Mouse (Mus musculus) forebrain, embryonic 15.5 days (tissue): ENCODE measurements around the gene Adamts10. TPM values are rescaled to one million over a fixed set of nuclear protein-coding genes. Genes with fewer than 3 reads are reported as not detected.

Source experiments
- ATAC-seq: fragments of 200-750 bp; cut with Nextera tagmentation; replicated peaks from 2 replicates; pipeline ENCODE4 v1.8.0; 2017; ENCODE audit warnings: mild to moderate bottlenecking, moderate TSS enrichment, moderate library complexity
- H3K27ac ChIP-seq: fragments of 300-500 bp; sonication (generic); replicated peaks from 2 replicates; pipeline ENCODE4 v1.5.1; 2015; ENCODE audit warnings: mild to moderate bottlenecking, inconsistent platforms
- H3K27me3 ChIP-seq: fragments of 300-500 bp; sonication (generic); 2 replicates; pipeline ENCODE4 v1.6.1; 2015; ENCODE audit warnings: inconsistent platforms
- H3K36me3 ChIP-seq: fragments of 300-500 bp; sonication (generic); 2 replicates; pipeline ENCODE4 v1.6.1; 2015; ENCODE audit warnings: mild to moderate bottlenecking, inconsistent platforms
- H3K4me1 ChIP-seq: fragments of 300-500 bp; sonication (generic); 2 replicates; pipeline ENCODE4 v1.6.1; 2015; ENCODE audit warnings: inconsistent platforms
- H3K4me2 ChIP-seq: fragments of 300-500 bp; sonication (generic); replicated peaks from 2 replicates; pipeline ENCODE4 v1.6.1; 2015; ENCODE audit warnings: mild to moderate bottlenecking, inconsistent platforms
- H3K4me3 ChIP-seq: fragments of 300-500 bp; sonication (generic); 2 replicates; pipeline ENCODE4 v1.5.1; 2015; ENCODE audit warnings: mild to moderate bottlenecking, inconsistent platforms
- H3K9ac ChIP-seq: fragments of 300-500 bp; sonication (generic); replicated peaks from 2 replicates; pipeline ENCODE4 v1.6.1; 2015; ENCODE audit warnings: mild to moderate bottlenecking, inconsistent platforms
- H3K9me3 ChIP-seq: fragments of 300-500 bp; sonication (generic); 2 replicates; pipeline ENCODE4 v1.6.1; 2016; ENCODE audit warnings: inconsistent platforms
- WGBS: fragments of 180-500 bp; shearing (Covaris S2); methylation state at CpG from one replicate; pipeline ENCODE4 v1.1.7; 2015; ENCODE audit warnings: mixed read lengths; 5-methylcytosine and 5-hydroxymethylcytosine counted together
- polyA plus RNA-seq: library from polyadenylated mRNA; unstranded; fragments of >200 nt; fragmentation: Nextera tagmentation; extraction: Ambion mirVana; gene quantifications from 2 replicates; pipeline ENCODE4 v1.2.1, GENCODE M21; 2015

The Adamts10 gene
- polyA plus RNA-seq, 1 experiment from 2014 or later, result 37.8 TPM

- no peak for ATAC-seq
- no peak overlapping the region for H3K9ac ChIP-seq
- no peak overlapping the region for H3K4me3 ChIP-seq
- H3K4me2 ChIP-seq, result no peak overlapping the region
- H3K36me3 ChIP-seq, result no peaks in the 10 kb centered on the region
- peaks cover 17% of the 10 kb centered on the region for H3K4me1 ChIP-seq
- H3K27me3 ChIP-seq, result no peaks in the 10 kb centered on the region
- no peak overlapping the region for H3K27ac ChIP-seq
- WGBS, result 79% methylated on average over 1 of the region's 1 CpGs
- H3K9me3 ChIP-seq, result no peaks in the 10 kb centered on the region
Observed at GRCm38 (mm10) chr17:33520366-33520765, 3.6 kb upstream of the Adamts10 start.

GRCm38 (mm10) chr17:33523431-33523917 is 530 bp upstream of the Adamts10 start:
- H3K36me3 ChIP-seq, result no peaks in the 10 kb centered on the region
- H3K4me1 ChIP-seq, result peaks cover 24% of the 10 kb centered on the region
- H3K9ac ChIP-seq, result peak overlapping the region; percentile 76
- H3K4me3 ChIP-seq, result peak overlapping the region; percentile 68
- WGBS, result 3% methylated on average over 11 of the region's 13 CpGs
- no peaks in the 10 kb centered on the region for H3K27me3 ChIP-seq
- peak; percentile 42 for ATAC-seq
- peak overlapping the region; percentile 75 for H3K27ac ChIP-seq
- peak overlapping the region; percentile 61 for H3K4me2 ChIP-seq
- H3K9me3 ChIP-seq, result no peaks in the 10 kb centered on the region

DNA sequence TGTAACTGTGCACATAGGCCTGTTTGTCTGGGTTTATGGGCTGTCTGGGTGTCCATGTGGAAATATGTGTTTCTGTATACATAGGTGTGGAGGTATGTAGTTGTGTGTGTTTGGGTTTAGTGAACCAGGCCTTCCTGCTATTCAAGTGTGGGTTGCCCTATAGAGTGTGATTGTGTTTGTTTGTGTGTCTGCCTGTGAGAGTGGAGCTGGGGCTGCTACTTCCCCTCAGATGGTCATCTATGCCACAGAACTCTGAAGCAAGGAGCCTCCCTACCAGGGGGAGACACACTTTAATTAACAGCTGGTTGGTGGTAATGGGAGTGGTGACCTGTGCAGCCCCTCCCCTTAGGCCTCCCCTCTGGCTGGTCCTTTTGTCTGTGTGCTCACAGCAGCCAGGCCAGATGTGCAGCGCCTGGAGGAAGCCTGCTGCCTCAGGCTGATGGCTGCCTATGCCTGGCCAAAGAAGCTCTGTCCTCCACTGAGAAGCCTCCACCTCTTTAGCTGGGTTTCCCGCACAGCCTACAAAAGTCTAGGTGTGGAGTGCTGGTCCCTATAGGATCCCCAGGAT is 886 bp downstream of the Adamts10 start:
- Histone ChIP-seq H3K9me3 (no peaks in the 10 kb centered on the region), H3K27ac (peak overlapping the region; percentile 36; the same call in 1 of the 2 replicates), H3K27me3 (no peaks in the 10 kb centered on the region), H3K36me3 (peaks cover 6% of the 10 kb centered on the region; the same call in 1 of the 2 replicates), H3K4me3 (peak overlapping the region; percentile 68), H3K9ac (peak overlapping the region; percentile 76; the same call in 1 of the 2 replicates), H3K4me1 (peaks cover 24% of the 10 kb centered on the region), H3K4me2 (peak overlapping the region; percentile 61)
- peak; percentile 26 for ATAC-seq
- 7% methylated on average over 2 of the region's 2 CpGs for WGBS

DNA sequence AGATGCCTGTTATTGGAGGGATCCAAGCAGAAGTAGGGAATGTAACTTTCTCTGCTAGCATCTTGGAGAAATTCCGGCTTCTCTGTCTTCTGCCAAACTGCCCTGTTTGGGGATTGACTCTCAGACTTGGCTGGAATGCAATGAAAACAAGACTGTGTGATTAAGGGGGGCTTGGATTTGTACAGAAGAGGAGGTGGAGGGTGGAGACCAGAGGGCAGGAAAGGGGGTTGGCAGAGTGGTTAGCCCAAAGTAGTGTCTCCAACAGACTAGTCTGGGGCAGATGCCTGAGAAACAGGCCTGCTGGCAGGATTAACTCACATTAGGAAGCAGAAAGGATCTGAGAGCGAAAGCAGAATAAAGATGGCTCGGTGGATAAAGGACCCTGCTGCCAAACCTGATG is 2.5 kb downstream of the Adamts10 start:
- H3K4me3 ChIP-seq, result no peak overlapping the region
- peaks cover 24% of the 10 kb centered on the region for H3K4me1 ChIP-seq
- no peaks in the 10 kb centered on the region for H3K27me3 ChIP-seq
- H3K9ac ChIP-seq, result no peak overlapping the region
- peaks cover 18% of the 10 kb centered on the region; the same call in 1 of the 2 replicates for H3K36me3 ChIP-seq
- H3K27ac ChIP-seq, result no peak overlapping the region
- no peak overlapping the region for H3K4me2 ChIP-seq
- no peak for ATAC-seq
- WGBS, result 49% methylated on average over 3 of the region's 3 CpGs
- no peaks in the 10 kb centered on the region for H3K9me3 ChIP-seq

GRCm38 (mm10) chr17:33539106-33539675 is 15.2 kb downstream of the Adamts10 start:
- 90% methylated on average over 3 of the region's 3 CpGs for whole genome bisulfite sequencing
- Histone ChIP-seq H3K9ac (no peak overlapping the region), H3K27me3 (no peaks in the 10 kb centered on the region), H3K27ac (no peak overlapping the region), H3K4me2 (no peak overlapping the region), H3K9me3 (no peaks in the 10 kb centered on the region), H3K4me3 (no peak overlapping the region), H3K36me3 (peaks cover 18% of the 10 kb centered on the region), H3K4me1 (no peaks in the 10 kb centered on the region)
- ATAC-seq, result 0 out of 2 replicates have a peak, but pooled peaks have one; percentile 13

DNA sequence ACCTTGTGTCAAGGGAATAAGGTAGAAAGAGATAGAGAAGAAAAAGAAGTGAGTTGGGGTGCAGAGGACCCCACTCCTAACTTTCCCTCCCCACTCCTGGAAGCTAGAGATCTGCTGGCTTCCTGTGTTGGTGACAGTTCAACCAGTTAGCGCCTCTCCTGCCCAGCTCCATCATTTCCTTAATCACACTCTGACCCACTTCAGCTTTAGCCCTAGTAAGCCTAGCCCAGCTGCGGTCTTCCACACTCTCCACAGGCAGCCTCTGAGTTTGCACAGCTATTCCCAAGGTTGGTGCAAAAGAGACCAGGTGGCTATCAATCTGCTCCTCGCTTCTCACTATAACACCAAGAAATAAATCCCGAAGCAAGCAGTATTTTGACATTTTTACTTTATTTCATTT is 15.9 kb downstream of the Adamts10 start:
- H3K27me3 ChIP-seq, result no peaks in the 10 kb centered on the region

DNA sequence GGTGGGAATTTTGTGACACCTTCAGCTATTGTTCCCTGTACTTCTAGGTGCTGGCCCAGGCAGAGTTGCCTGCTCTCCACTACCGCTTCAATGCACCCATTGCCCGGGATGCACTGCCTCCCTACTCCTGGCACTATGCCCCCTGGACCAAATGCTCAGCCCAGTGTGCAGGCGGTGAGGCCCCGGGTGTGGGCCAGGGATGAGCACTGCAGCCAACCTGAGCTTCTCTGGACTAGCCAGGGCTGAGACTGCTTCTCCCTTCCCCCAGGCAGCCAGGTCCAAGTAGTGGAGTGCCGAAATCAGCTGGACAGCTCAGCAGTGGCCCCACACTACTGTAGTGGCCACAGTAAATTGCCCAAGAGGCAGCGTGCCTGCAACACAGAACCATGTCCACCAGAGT is 25.2 kb downstream of the Adamts10 start:
- H3K36me3 ChIP-seq, result peaks cover 19% of the 10 kb centered on the region; the same call in 1 of the 2 replicates
- 93% methylated on average over 6 of the region's 6 CpGs for WGBS

More for the DNA sequence above, 15.9 kb downstream of the Adamts10 start:
- Histone ChIP-seq H3K4me1 (no peaks in the 10 kb centered on the region), H3K27ac (no peak overlapping the region), H3K4me3 (no peak overlapping the region), H3K9ac (no peak overlapping the region), H3K4me2 (no peak overlapping the region), H3K36me3 (peaks cover 16% of the 10 kb centered on the region), H3K9me3 (no peaks in the 10 kb centered on the region)
- 95% methylated on average over 4 of the region's 4 CpGs for WGBS
- ATAC-seq, result no peak

GRCm38 (mm10) chr17:33550388-33550787 is 26.4 kb downstream of the Adamts10 start:
- Histone ChIP-seq H3K36me3 (peaks cover 18% of the 10 kb centered on the region; the same call in 1 of the 2 replicates), H3K9me3 (no peaks in the 10 kb centered on the region), H3K9ac (no peak overlapping the region), H3K27me3 (no peaks in the 10 kb centered on the region), H3K27ac (no peak overlapping the region), H3K4me2 (no peak overlapping the region), H3K4me1 (no peaks in the 10 kb centered on the region), H3K4me3 (no peak overlapping the region)
- no peak for ATAC-seq
- WGBS, result 84% methylated on average over 10 of the region's 10 CpGs

More for the DNA sequence above, 25.2 kb downstream of the Adamts10 start:
- no peak overlapping the region for H3K27ac ChIP-seq
- no peaks in the 10 kb centered on the region for H3K9me3 ChIP-seq
- H3K9ac ChIP-seq, result no peak overlapping the region
- no peak overlapping the region for H3K4me2 ChIP-seq
- no peaks in the 10 kb centered on the region for H3K27me3 ChIP-seq
- no peaks in the 10 kb centered on the region for H3K4me1 ChIP-seq
- H3K4me3 ChIP-seq, result no peak overlapping the region
- no peak for ATAC-seq

GRCm38 (mm10) chr17:33552113-33552512 is 28.1 kb downstream of the Adamts10 start:
- Histone ChIP-seq H3K9me3 (no peaks in the 10 kb centered on the region), H3K4me1 (no peaks in the 10 kb centered on the region), H3K4me2 (no peak overlapping the region), H3K9ac (no peak overlapping the region), H3K27ac (no peak overlapping the region), H3K4me3 (no peak overlapping the region), H3K36me3 (peaks cover 18% of the 10 kb centered on the region; the same call in 1 of the 2 replicates), H3K27me3 (no peaks in the 10 kb centered on the region)
- 92% methylated on average over 4 of the region's 4 CpGs for WGBS
- no peak for ATAC-seq

GRCm38 (mm10) chr17:33552964-33553363 is 29.0 kb downstream of the Adamts10 start:
- peaks cover 18% of the 10 kb centered on the region; the same call in 1 of the 2 replicates for H3K36me3 ChIP-seq
- H3K4me2 ChIP-seq, result no peak overlapping the region
- 51% methylated on average over 4 of the region's 4 CpGs for whole genome bisulfite sequencing
- H3K27me3 ChIP-seq, result no peaks in the 10 kb centered on the region
- no peaks in the 10 kb centered on the region for H3K9me3 ChIP-seq
- H3K9ac ChIP-seq, result no peak overlapping the region
- H3K4me1 ChIP-seq, result no peaks in the 10 kb centered on the region
- no peak overlapping the region for H3K27ac ChIP-seq
- H3K4me3 ChIP-seq, result no peak overlapping the region
- no peak for ATAC-seq

DNA sequence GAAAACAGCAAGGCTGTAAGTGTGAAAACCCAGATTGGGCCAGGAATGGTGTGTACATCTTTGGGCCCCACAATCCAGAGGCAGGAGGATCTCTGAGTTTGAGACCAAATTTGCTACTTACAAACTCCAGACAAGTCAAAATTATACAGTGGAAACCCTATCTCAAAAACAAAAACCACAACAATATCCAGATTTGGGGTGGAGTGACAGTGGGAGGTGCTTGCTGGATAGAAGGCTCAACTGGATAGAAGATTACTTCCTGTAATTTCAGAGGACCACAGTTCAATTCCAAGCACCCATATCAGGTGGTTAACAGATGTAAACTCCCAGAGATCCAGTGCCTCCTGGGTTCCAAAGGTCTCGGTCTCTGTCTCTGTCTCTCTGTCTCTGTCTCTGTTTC is 30.5 kb downstream of the Adamts10 start:
- Histone ChIP-seq H3K4me2 (no peak overlapping the region), H3K27me3 (no peaks in the 10 kb centered on the region), H3K36me3 (0 out of 2 replicates have a peak, but pooled peaks cover 8% of the 10 kb centered on the region), H3K9ac (no peak overlapping the region), H3K9me3 (no peaks in the 10 kb centered on the region), H3K27ac (no peak overlapping the region), H3K4me3 (no peak overlapping the region), H3K4me1 (no peaks in the 10 kb centered on the region)
- ATAC-seq, result no peak
- WGBS, result 96% methylated on average over 1 of the region's 1 CpGs

GRCm38 (mm10) chr17:33555223-33555855 is 31.3 kb downstream of the Adamts10 start, which contains the start of gene Myo1f:
Gene Myo1f, plus strand, starts transcription at chr17:33555707.
- H3K4me2 ChIP-seq, result no peak within 1 kb of the TSS
- H3K9ac ChIP-seq, result no peak within 1 kb of the TSS
- H3K4me1 ChIP-seq, result no peaks in the 10 kb centered on the region
- no peak within 1 kb of the TSS for H3K27ac ChIP-seq
- no peaks in the 10 kb centered on the region for H3K27me3 ChIP-seq
- no peak within 1 kb of the TSS for H3K4me3 ChIP-seq
- H3K9me3 ChIP-seq, result no peaks in the 10 kb centered on the region
- ATAC-seq, result no peak
- H3K36me3 ChIP-seq, result 0 out of 2 replicates have a peak, but pooled peaks cover 8% of the 10 kb centered on the region
- 48% methylated on average over 6 of the region's 6 CpGs for WGBS
